Mouse (Mus musculus) forebrain, embryonic 12.5 days (tissue): ENCODE data around the gene Ift20. TPM values are rescaled to one million over a fixed set of nuclear protein-coding genes. Genes with fewer than 3 reads are reported as not detected.

Experiments used
- ATAC-seq: fragments of 200-750 bp; cut with Nextera tagmentation; 2 replicates; pipeline ENCODE4 v1.8.0; 2017; ENCODE audit warnings: moderate TSS enrichment; ENCODE audit not compliant: low FRiP score
- H3K27ac ChIP-seq: fragments of 300-500 bp; sonication (generic); 2 replicates; pipeline ENCODE4 v1.5.1; 2016; ENCODE audit warnings: mild to moderate bottlenecking
- H3K27me3 ChIP-seq: fragments of 300-500 bp; sonication (generic); 2 replicates; pipeline ENCODE4 v1.6.1; 2016; ENCODE audit warnings: mild to moderate bottlenecking
- H3K36me3 ChIP-seq: fragments of 300-500 bp; sonication (generic); replicated peaks from 2 replicates; pipeline ENCODE4 v1.6.1; 2016; ENCODE audit warnings: mild to moderate bottlenecking
- H3K4me1 ChIP-seq: fragments of 300-500 bp; sonication (generic); 2 replicates; pipeline ENCODE4 v1.6.1; 2016
- H3K4me2 ChIP-seq: fragments of 300-500 bp; sonication (generic); 2 replicates; pipeline ENCODE4 v1.6.1; 2016; ENCODE audit warnings: mild to moderate bottlenecking, moderate library complexity
- H3K4me3 ChIP-seq: fragments of 300-500 bp; sonication (generic); replicated peaks from 2 replicates; pipeline ENCODE4 v1.5.1; 2016; ENCODE audit warnings: mild to moderate bottlenecking
- H3K9ac ChIP-seq: fragments of 300-500 bp; sonication (generic); 2 replicates; pipeline ENCODE4 v1.6.1; 2016; ENCODE audit warnings: mild to moderate bottlenecking
- H3K9me3 ChIP-seq: fragments of 300-500 bp; sonication (generic); 2 replicates; pipeline ENCODE4 v1.6.1; 2016
- WGBS: fragments of 180-500 bp; shearing (Covaris S2); methylation state at CpG from one replicate; pipeline ENCODE4 v1.1.7; 2016; 5-methylcytosine and 5-hydroxymethylcytosine counted together
- polyA plus RNA-seq: library from polyadenylated mRNA; unstranded; fragments of >200 nt; fragmentation: Nextera tagmentation; extraction: Ambion mirVana; gene quantifications from 2 replicates; pipeline ENCODE4 v1.2.1, GENCODE M21; 2016

Gene Ift20
- polyA plus RNA-seq, 1 experiment from 2014 or later: 97.1 TPM

GRCm38 (mm10) chr11:78505430-78505829, 30.7 kb upstream of the Ift20 start:
- H3K27ac ChIP-seq: no peak overlapping the region
- peaks cover 46% of the 10 kb centered on the region for H3K36me3 ChIP-seq
- no peak overlapping the region for H3K4me3 ChIP-seq
- no peaks in the 10 kb centered on the region for H3K4me1 ChIP-seq
- H3K27me3 ChIP-seq: 0 out of 2 replicates have a peak, but pooled peaks cover 9% of the 10 kb centered on the region
- no peaks in the 10 kb centered on the region for H3K9me3 ChIP-seq
- H3K9ac ChIP-seq: no peak overlapping the region
- no peak for ATAC-seq
- no peak overlapping the region for H3K4me2 ChIP-seq
- 81% methylated on average over 3 of the region's 3 CpGs for WGBS

- ATAC-seq: no peak
- no peak overlapping the region for H3K4me2 ChIP-seq
- H3K9me3 ChIP-seq: no peaks in the 10 kb centered on the region
- no peak overlapping the region for H3K4me3 ChIP-seq
- 77% methylated on average over 5 of the region's 5 CpGs for WGBS
- no peak overlapping the region for H3K27ac ChIP-seq
- H3K27me3 ChIP-seq: no peaks in the 10 kb centered on the region
- H3K4me1 ChIP-seq: peaks cover 17% of the 10 kb centered on the region
- peaks cover 46% of the 10 kb centered on the region for H3K36me3 ChIP-seq
- H3K9ac ChIP-seq: no peak overlapping the region
Observed at GRCm38 (mm10) chr11:78509148-78509547, 27.0 kb upstream of the Ift20 start.

- H3K4me2 ChIP-seq: peak within 1 kb of the TSS; percentile 81
- H3K9me3 ChIP-seq: no peaks in the 10 kb centered on the region
- WGBS: under 1% methylated on average over 67 of the region's 67 CpGs
- no peaks in the 10 kb centered on the region for H3K27me3 ChIP-seq
- H3K9ac ChIP-seq: peak within 1 kb of the TSS; percentile 91
- H3K4me1 ChIP-seq: peaks cover 17% of the 10 kb centered on the region
- peak within 1 kb of the TSS; percentile 84 for H3K4me3 ChIP-seq
- peak; percentile 95 for ATAC-seq
- H3K36me3 ChIP-seq: peaks cover 46% of the 10 kb centered on the region
- H3K27ac ChIP-seq: peak within 1 kb of the TSS; percentile 85
Observed at GRCm38 (mm10) chr11:78512025-78512957, 23.9 kb upstream of the Ift20 start, which contains the start of the genes Tmem199 and Poldip2. Gene Tmem199, minus strand, starts transcription at chr11:78512172. Gene Poldip2, plus strand, starts transcription at chr11:78512193.

- 82% methylated on average over 3 of the region's 3 CpGs for WGBS
- Histone ChIP-seq H3K9me3 (no peaks in the 10 kb centered on the region), H3K4me3 (peak overlapping the region; percentile 84), H3K4me1 (peaks cover 17% of the 10 kb centered on the region), H3K27ac (no peak overlapping the region), H3K27me3 (no peaks in the 10 kb centered on the region), H3K9ac (peak overlapping the region; percentile 91), H3K4me2 (peak overlapping the region; percentile 81), H3K36me3 (peaks cover 46% of the 10 kb centered on the region)
- no peak for ATAC-seq
Observed at GRCm38 (mm10) chr11:78513106-78513790, 22.9 kb upstream of the Ift20 start.

GRCm38 (mm10) chr11:78515549-78516325, 20.4 kb upstream of the Ift20 start:
- Histone ChIP-seq H3K4me1 (peaks cover 17% of the 10 kb centered on the region), H3K36me3 (peaks cover 59% of the 10 kb centered on the region), H3K4me2 (no peak overlapping the region), H3K27ac (no peak overlapping the region), H3K4me3 (no peak overlapping the region), H3K9me3 (no peaks in the 10 kb centered on the region), H3K27me3 (no peaks in the 10 kb centered on the region), H3K9ac (no peak overlapping the region)
- ATAC-seq: no peak
- 64% methylated on average over 2 of the region's 2 CpGs for WGBS

GRCm38 (mm10) chr11:78518931-78519330, 17.2 kb upstream of the Ift20 start:
- H3K4me2 ChIP-seq: no peak overlapping the region
- no peaks in the 10 kb centered on the region for H3K4me1 ChIP-seq
- no peaks in the 10 kb centered on the region for H3K27me3 ChIP-seq
- H3K27ac ChIP-seq: no peak overlapping the region
- ATAC-seq: no peak
- no peak overlapping the region for H3K4me3 ChIP-seq
- no peak overlapping the region for H3K9ac ChIP-seq
- 89% methylated on average over 10 of the region's 10 CpGs for WGBS
- peaks cover 91% of the 10 kb centered on the region for H3K36me3 ChIP-seq
- H3K9me3 ChIP-seq: no peaks in the 10 kb centered on the region

GRCm38 (mm10) chr11:78521880-78522279, 14.3 kb upstream of the Ift20 start:
- H3K27me3 ChIP-seq: no peaks in the 10 kb centered on the region
- H3K27ac ChIP-seq: no peak overlapping the region
- H3K4me2 ChIP-seq: no peak overlapping the region
- no peaks in the 10 kb centered on the region for H3K4me1 ChIP-seq
- ATAC-seq: no peak
- H3K9ac ChIP-seq: no peak overlapping the region
- peaks cover 93% of the 10 kb centered on the region for H3K36me3 ChIP-seq
- no peaks in the 10 kb centered on the region for H3K9me3 ChIP-seq
- H3K4me3 ChIP-seq: no peak overlapping the region
- 92% methylated on average over 3 of the region's 3 CpGs for WGBS

- no peaks in the 10 kb centered on the region for H3K9me3 ChIP-seq
- H3K27me3 ChIP-seq: no peaks in the 10 kb centered on the region
- no peak overlapping the region for H3K9ac ChIP-seq
- no peak overlapping the region for H3K4me3 ChIP-seq
- H3K27ac ChIP-seq: no peak overlapping the region
- H3K4me1 ChIP-seq: no peaks in the 10 kb centered on the region
- no peak overlapping the region for H3K4me2 ChIP-seq
- WGBS: 97% methylated on average over 1 of the region's 1 CpGs
- H3K36me3 ChIP-seq: peaks cover 97% of the 10 kb centered on the region
- no peak for ATAC-seq
Observed at GRCm38 (mm10) chr11:78522481-78522997, 13.6 kb upstream of the Ift20 start.

- Histone ChIP-seq H3K27me3 (no peaks in the 10 kb centered on the region), H3K4me3 (no peak overlapping the region), H3K4me1 (no peaks in the 10 kb centered on the region), H3K36me3 (peaks cover 97% of the 10 kb centered on the region), H3K9ac (no peak overlapping the region), H3K9me3 (no peaks in the 10 kb centered on the region), H3K4me2 (no peak overlapping the region), H3K27ac (no peak overlapping the region)
- WGBS: 84% methylated on average over 9 of the region's 9 CpGs
- ATAC-seq: no peak
Observed at GRCm38 (mm10) chr11:78523241-78523955, 12.8 kb upstream of the Ift20 start.

- no peaks in the 10 kb centered on the region for H3K9me3 ChIP-seq
Observed at GRCm38 (mm10) chr11:78524838-78525237, 11.3 kb upstream of the Ift20 start.

GRCm38 (mm10) chr11:78528714-78529113, 7.4 kb upstream of the Ift20 start:
- no peak for ATAC-seq
- Histone ChIP-seq H3K4me3 (no peak overlapping the region), H3K36me3 (peaks cover 73% of the 10 kb centered on the region), H3K9ac (no peak overlapping the region), H3K4me1 (no peaks in the 10 kb centered on the region), H3K27me3 (no peaks in the 10 kb centered on the region), H3K4me2 (no peak overlapping the region), H3K27ac (no peak overlapping the region), H3K9me3 (no peaks in the 10 kb centered on the region)
- WGBS: 88% methylated on average over 9 of the region's 9 CpGs

More at GRCm38 (mm10) chr11:78524838-78525237, 11.3 kb upstream of the Ift20 start:
- ATAC-seq: no peak
- no peak overlapping the region; the same call in 1 of the 2 replicates for H3K27ac ChIP-seq
- WGBS: 82% methylated on average over 2 of the region's 2 CpGs
- H3K4me2 ChIP-seq: no peak overlapping the region
- H3K36me3 ChIP-seq: peaks cover 98% of the 10 kb centered on the region
- H3K27me3 ChIP-seq: no peaks in the 10 kb centered on the region
- no peak overlapping the region for H3K9ac ChIP-seq
- no peaks in the 10 kb centered on the region for H3K4me1 ChIP-seq
- no peak overlapping the region for H3K4me3 ChIP-seq
